Mouse (Mus musculus) midbrain, embryonic 13.5 days (tissue): Measurements from ENCODE around the gene Elp5. TPM values are rescaled to one million over a fixed set of nuclear protein-coding genes. Genes with fewer than 3 reads are reported as not detected.
A peak's percentile ranks its signal among the peaks of the same experiment; 100 is the strongest.
"Not testable (repeated sequence)": the region's sequence is repeated elsewhere in the genome, so short reads cannot be mapped to it uniquely, and the experiment has no call there.

Experiments used
- ATAC-seq: fragments of 200-750 bp; cut with Nextera tagmentation; 2 replicates; pipeline ENCODE4 v1.8.0; 2017; ENCODE audit warnings: mild to moderate bottlenecking, moderate TSS enrichment, moderate library complexity
- H3K27ac ChIP-seq: fragments of 300-500 bp; sonication (generic); 2 replicates; pipeline ENCODE4 v1.5.1; 2015; ENCODE audit warnings: inconsistent platforms, mild to moderate bottlenecking, moderate library complexity
- H3K27me3 ChIP-seq: fragments of 300-500 bp; sonication (generic); 2 replicates; pipeline ENCODE4 v1.6.1; 2015; ENCODE audit warnings: mild to moderate bottlenecking, inconsistent platforms
- H3K36me3 ChIP-seq: fragments of 300-500 bp; sonication (generic); 2 replicates; pipeline ENCODE4 v1.6.1; 2015; ENCODE audit warnings: mild to moderate bottlenecking, inconsistent platforms
- H3K4me1 ChIP-seq: fragments of 300-500 bp; sonication (generic); replicated peaks from 2 replicates; pipeline ENCODE4 v1.6.1; 2015; ENCODE audit warnings: inconsistent platforms
- H3K4me2 ChIP-seq: fragments of 300-500 bp; sonication (generic); replicated peaks from 2 replicates; pipeline ENCODE4 v1.6.1; 2015; ENCODE audit warnings: moderate library complexity, mild to moderate bottlenecking, inconsistent platforms
- H3K4me3 ChIP-seq: fragments of 300-500 bp; sonication (generic); replicated peaks from 2 replicates; pipeline ENCODE4 v1.5.1; 2015; ENCODE audit warnings: mild to moderate bottlenecking, inconsistent platforms
- H3K9ac ChIP-seq: fragments of 300-500 bp; sonication (generic); replicated peaks from 2 replicates; pipeline ENCODE4 v1.6.1; 2015; ENCODE audit warnings: mild to moderate bottlenecking, inconsistent platforms
- H3K9me3 ChIP-seq: fragments of 300-500 bp; sonication (generic); 2 replicates; pipeline ENCODE4 v1.6.1; 2016; ENCODE audit warnings: mild to moderate bottlenecking, inconsistent platforms
- WGBS: fragments of 180-500 bp; shearing (Covaris S2); methylation state at CpG from one replicate; pipeline ENCODE4 v1.1.7; 2015; 5-methylcytosine and 5-hydroxymethylcytosine counted together
- polyA plus RNA-seq: library from polyadenylated mRNA; unstranded; fragments of >200 nt; fragmentation: Nextera tagmentation; extraction: Ambion mirVana; gene quantifications from 2 replicates; pipeline ENCODE4 v1.2.1, GENCODE M21; 2015

Elp5 gene
- polyA plus RNA-seq, 1 experiment from 2014 or later, result 156 TPM

- under 1% methylated on average over 40 of the region's 40 CpGs for WGBS
- peaks cover 85% of the 10 kb centered on the region for H3K4me1 ChIP-seq
These were observed 39.2 kb upstream of the Elp5 start for GRCm38 (mm10) chr11:70021264-70022132.

DNA sequence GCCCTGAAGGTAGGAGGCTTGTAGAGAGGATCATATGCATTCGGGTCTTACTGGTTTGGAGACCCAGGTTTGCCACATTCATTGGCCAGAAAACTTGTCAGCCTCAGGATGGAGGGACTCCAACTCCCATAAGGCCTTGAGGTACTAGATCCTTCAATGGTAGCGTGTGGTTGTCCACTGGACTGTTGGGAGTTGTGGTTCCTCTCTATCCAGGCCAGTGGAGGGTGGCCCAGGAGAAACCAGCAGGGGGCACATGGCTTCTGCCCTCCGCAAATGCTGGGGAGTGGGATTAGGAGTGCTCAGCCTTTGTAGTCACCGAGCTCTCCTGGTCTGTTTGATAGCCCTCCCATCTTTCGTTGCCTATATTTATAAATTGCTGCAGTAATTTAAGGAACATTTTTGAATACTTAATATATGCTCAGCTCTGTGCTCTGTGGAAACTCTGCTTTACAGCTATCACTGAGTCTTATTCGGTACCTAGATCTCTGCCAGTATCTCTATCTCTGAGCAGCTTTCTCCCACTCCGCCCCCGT is 38.5 kb upstream of the Elp5 start:
- H3K4me2 ChIP-seq, result peak overlapping the region; percentile 91
- no peaks in the 10 kb centered on the region for H3K9me3 ChIP-seq
- peak overlapping the region; percentile 78 for H3K4me3 ChIP-seq
- peaks cover 78% of the 10 kb centered on the region for H3K4me1 ChIP-seq
- no peaks in the 10 kb centered on the region for H3K27me3 ChIP-seq
- peak overlapping the region; percentile 97 for H3K27ac ChIP-seq
- peak overlapping the region; percentile 92 for H3K9ac ChIP-seq
- ATAC-seq, result peak; percentile 85
- WGBS, result 0% methylated on average over 8 of the region's 8 CpGs
- H3K36me3 ChIP-seq, result no peaks in the 10 kb centered on the region

More at GRCm38 (mm10) chr11:70021264-70022132, 39.2 kb upstream of the Elp5 start:
- peak; percentile 58 for ATAC-seq
- Histone ChIP-seq H3K27me3 (no peaks in the 10 kb centered on the region), H3K27ac (peak overlapping the region; percentile 97), H3K4me3 (peak overlapping the region; percentile 78), H3K9ac (peak overlapping the region; percentile 92), H3K9me3 (no peaks in the 10 kb centered on the region), H3K4me2 (peak overlapping the region; percentile 91), H3K36me3 (no peaks in the 10 kb centered on the region)

DNA sequence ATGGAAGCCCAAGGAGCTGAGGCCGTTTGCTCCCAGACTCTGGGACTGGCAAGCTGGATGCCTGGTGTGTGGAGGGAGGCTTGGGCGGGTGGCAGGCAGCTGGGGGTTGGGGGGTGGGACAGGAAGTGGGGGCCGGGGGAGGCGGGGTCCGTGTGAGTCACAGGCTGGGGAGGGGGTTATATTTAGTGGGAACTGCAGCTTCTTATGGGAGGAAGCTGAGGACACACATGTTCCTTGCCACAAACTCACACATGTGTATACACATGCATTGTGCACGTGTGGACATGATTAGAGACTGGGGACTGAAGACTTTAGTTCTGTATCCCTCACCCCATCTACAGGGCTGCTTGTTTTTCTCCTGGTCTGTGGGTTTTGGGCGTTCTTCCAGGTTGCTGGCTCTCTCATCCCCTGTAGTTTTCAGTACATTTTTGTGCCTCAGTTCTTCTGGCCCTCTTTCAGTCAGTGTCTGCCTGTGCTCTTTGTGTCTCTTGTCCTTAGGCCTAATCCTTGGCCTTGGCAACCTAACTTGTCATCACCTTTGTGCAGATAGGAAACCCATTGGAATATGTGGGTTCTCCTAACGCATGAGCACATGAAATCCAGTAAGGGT is 37.8 kb upstream of the Elp5 start:
- WGBS, result 15% methylated on average over 8 of the region's 8 CpGs
- Histone ChIP-seq H3K4me1 (peaks cover 77% of the 10 kb centered on the region), H3K27me3 (no peaks in the 10 kb centered on the region), H3K36me3 (no peaks in the 10 kb centered on the region), H3K4me3 (peak overlapping the region; percentile 78), H3K27ac (peak overlapping the region; percentile 97), H3K9me3 (no peaks in the 10 kb centered on the region), H3K9ac (peak overlapping the region; percentile 92), H3K4me2 (peak overlapping the region; percentile 91)
- no peak for ATAC-seq

- peak overlapping the region; percentile 92 for H3K9ac ChIP-seq
- H3K4me1 ChIP-seq, result peaks cover 76% of the 10 kb centered on the region
- H3K36me3 ChIP-seq, result no peaks in the 10 kb centered on the region
- H3K9me3 ChIP-seq, result no peaks in the 10 kb centered on the region
- peak overlapping the region; percentile 78 for H3K4me3 ChIP-seq
- H3K4me2 ChIP-seq, result peak overlapping the region; percentile 91
- 9% methylated on average over 2 of the region's 2 CpGs for WGBS
- no peaks in the 10 kb centered on the region for H3K27me3 ChIP-seq
- H3K27ac ChIP-seq, result peak overlapping the region; percentile 97
- ATAC-seq, result no peak
These were observed 37.2 kb upstream of the Elp5 start for GRCm38 (mm10) chr11:70019495-70020021.

GRCm38 (mm10) chr11:70018131-70018990 is 36.0 kb upstream of the Elp5 start:
- ATAC-seq, result no peak
- Histone ChIP-seq H3K4me3 (peak overlapping the region; percentile 78), H3K36me3 (peaks cover 3% of the 10 kb centered on the region), H3K4me2 (peak overlapping the region; percentile 91), H3K27me3 (no peaks in the 10 kb centered on the region), H3K9me3 (no peaks in the 10 kb centered on the region), H3K27ac (peak overlapping the region; percentile 97), H3K4me1 (peaks cover 71% of the 10 kb centered on the region), H3K9ac (peak overlapping the region; percentile 92)
- under 1% methylated on average over 25 of the region's 25 CpGs for WGBS

- peaks cover 60% of the 10 kb centered on the region for H3K4me1 ChIP-seq
These were observed 35.0 kb upstream of the Elp5 start for GRCm38 (mm10) chr11:70017199-70017767.

GRCm38 (mm10) chr11:70016669-70017068 is 34.4 kb upstream of the Elp5 start, which contains the start of gene Dlg4:
Gene Dlg4, plus strand, starts transcription at chr11:70016942.
- peaks cover 56% of the 10 kb centered on the region for H3K4me1 ChIP-seq

More at GRCm38 (mm10) chr11:70017199-70017767, 35.0 kb upstream of the Elp5 start:
- ATAC-seq, result no peak
- H3K36me3 ChIP-seq, result peaks cover 13% of the 10 kb centered on the region
- peak overlapping the region; percentile 78 for H3K4me3 ChIP-seq
- no peaks in the 10 kb centered on the region for H3K27me3 ChIP-seq
- peak overlapping the region; percentile 91 for H3K4me2 ChIP-seq
- WGBS, result 29% methylated on average over 7 of the region's 7 CpGs
- H3K9me3 ChIP-seq, result no peaks in the 10 kb centered on the region
- H3K9ac ChIP-seq, result peak overlapping the region; percentile 92
- H3K27ac ChIP-seq, result peak overlapping the region; percentile 97

GRCm38 (mm10) chr11:70016177-70016576 is 33.9 kb upstream of the Elp5 start:
- 77% methylated on average over 2 of the region's 2 CpGs for WGBS
- not testable (repeated sequence) for H3K27ac ChIP-seq, ATAC-seq, H3K27me3 ChIP-seq, H3K9me3 ChIP-seq, H3K4me2 ChIP-seq, H3K4me3 ChIP-seq, H3K9ac ChIP-seq
- Histone ChIP-seq H3K4me1 (peaks cover 56% of the 10 kb centered on the region), H3K36me3 (peaks cover 24% of the 10 kb centered on the region)

More at GRCm38 (mm10) chr11:70016669-70017068, 34.4 kb upstream of the Elp5 start, which contains the start of gene Dlg4:
- ATAC-seq, result no peak
- Histone ChIP-seq H3K9me3 (no peaks in the 10 kb centered on the region), H3K9ac (peak within 1 kb of the TSS; percentile 92), H3K4me3 (peak within 1 kb of the TSS; percentile 78), H3K27me3 (no peaks in the 10 kb centered on the region), H3K4me2 (peak within 1 kb of the TSS; percentile 91), H3K27ac (peak within 1 kb of the TSS; percentile 97), H3K36me3 (peaks cover 19% of the 10 kb centered on the region)
- 57% methylated on average over 3 of the region's 3 CpGs for WGBS

- ATAC-seq, result no peak
- WGBS, result 69% methylated on average over 6 of the region's 6 CpGs
- H3K4me2 ChIP-seq, result peak overlapping the region; percentile 91
- H3K27me3 ChIP-seq, result no peaks in the 10 kb centered on the region
- no peak overlapping the region for H3K27ac ChIP-seq
- peak overlapping the region; percentile 79; the same call in 1 of the 2 replicates for H3K9ac ChIP-seq
- H3K9me3 ChIP-seq, result no peaks in the 10 kb centered on the region
- peaks cover 29% of the 10 kb centered on the region for H3K36me3 ChIP-seq
- H3K4me3 ChIP-seq, result peak overlapping the region; percentile 65; the same call in 1 of the 2 replicates
- H3K4me1 ChIP-seq, result peaks cover 54% of the 10 kb centered on the region
These were observed 33.4 kb upstream of the Elp5 start for GRCm38 (mm10) chr11:70015677-70016076.

DNA sequence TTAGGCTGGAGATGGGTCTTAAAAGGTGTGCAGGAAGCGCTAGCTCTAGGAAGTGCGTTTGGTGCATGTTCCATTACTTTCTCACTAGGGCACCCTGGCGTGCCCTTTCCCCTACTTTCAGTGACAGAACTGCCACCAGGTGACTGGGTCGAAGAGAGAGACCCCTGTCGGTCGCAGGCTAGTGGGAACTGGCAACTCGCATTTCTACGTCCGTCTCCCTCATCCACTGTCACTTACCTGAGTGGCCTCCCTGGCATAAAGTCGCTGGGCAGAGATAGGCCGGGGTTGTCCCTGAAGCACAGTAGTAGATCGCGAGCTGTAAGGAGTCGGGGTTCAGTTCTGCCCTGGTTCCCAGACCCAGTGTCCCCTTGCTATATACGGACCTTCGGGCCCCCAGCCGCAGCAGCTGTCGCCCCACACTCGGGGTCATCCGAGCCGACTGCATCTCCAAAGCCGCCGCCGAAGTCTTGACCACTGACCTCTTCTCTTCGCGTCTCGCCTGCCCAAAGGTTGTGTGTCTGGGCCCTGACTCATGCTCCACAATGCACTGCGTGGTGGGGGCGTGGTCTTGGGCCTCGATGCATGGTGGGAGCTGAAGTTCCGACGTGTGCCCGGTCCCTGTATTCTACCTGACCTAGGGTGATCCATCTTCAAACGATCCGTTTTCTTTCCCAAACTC is 32.7 kb upstream of the Elp5 start, which contains the start of gene Acadvl:
Acadvl (minus strand) TSS at position 532 of the 679 bp plus-strand sequence.
- H3K9ac ChIP-seq, result peak within 1 kb of the TSS; percentile 79
- H3K4me3 ChIP-seq, result peak within 1 kb of the TSS; percentile 65
- peaks cover 36% of the 10 kb centered on the region for H3K36me3 ChIP-seq
- WGBS, result 1% methylated on average over 35 of the region's 35 CpGs
- H3K27me3 ChIP-seq, result no peaks in the 10 kb centered on the region
- H3K9me3 ChIP-seq, result no peaks in the 10 kb centered on the region
- peak within 1 kb of the TSS; percentile 79 for H3K27ac ChIP-seq
- ATAC-seq, result peak; percentile 84
- peak within 1 kb of the TSS; percentile 91 for H3K4me2 ChIP-seq
- H3K4me1 ChIP-seq, result peaks cover 47% of the 10 kb centered on the region
